Mouse (Mus musculus): Measurements from ENCODE around the gene Tspan15.

- TF ChIP-seq CTCF (IDR thresholded peaks at IDR 0.05; ENCODE audit: low read depth, low read length) (peak; percentile 96), POLR2A (IDR thresholded peaks at IDR 0.05; ENCODE audit: borderline replicate concordance, low read depth, low read length) (no peak)
Observed at GRCm38 (mm10) chr10:62261115-62261886, 30.2 kb upstream of the Tspan15 start.

Measured in bone marrow macrophage, adult 2 months (primary cell).